Mouse (Mus musculus) G1E (cell line): ENCODE data around the gene Gemin8. TPM values are rescaled to one million over a fixed set of nuclear protein-coding genes. Genes with fewer than 3 reads are reported as not detected.

ENCODE experiments used
- ATAC-seq: 2 replicates; pipeline ENCODE4 v1.8.0; 2016; ENCODE audit warnings: mild to moderate bottlenecking; ENCODE audit not compliant: insufficient number of reproducible peaks, poor library complexity, low FRiP score, severe bottlenecking; ENCODE audit errors: extremely low read depth
- DNase-seq: peaks from one replicate; pipeline ENCODE4 v3.0.0; 2012; ENCODE audit warnings: low spot score
- H3K27me3 ChIP-seq: 2 replicates; pipeline ENCODE4 v1.6.1; 2012; ENCODE audit warnings: mild to moderate bottlenecking, low read length, inconsistent platforms; ENCODE audit not compliant: insufficient read depth
- H3K36me3 ChIP-seq: replicated peaks from 2 replicates; pipeline ENCODE3; 2012; ENCODE audit warnings: mild to moderate bottlenecking, inconsistent platforms
- H3K4me1 ChIP-seq: 2 replicates; pipeline ENCODE4 v1.6.1; 2012; ENCODE audit warnings: low read depth, low read length, inconsistent platforms, mixed read lengths; ENCODE audit not compliant: insufficient read depth
- H3K4me3 ChIP-seq: 2 replicates; pipeline ENCODE4 v1.5.1; 2012; ENCODE audit warnings: low read depth, mild to moderate bottlenecking, inconsistent platforms, low read length, moderate library complexity, mixed read lengths
- H3K9me3 ChIP-seq: replicated peaks from 2 replicates; pipeline ENCODE4 v1.6.1; 2012; ENCODE audit warnings: inconsistent platforms
- CTCF ChIP-seq: IDR thresholded peaks from 2 replicates; pipeline ENCODE4 v1.5.1; 2012; ENCODE audit warnings: low read depth, low read length, inconsistent platforms, mixed read lengths
- GATA1 ChIP-seq: IDR thresholded peaks from 2 replicates; pipeline ENCODE4 v1.6.1; 2012; ENCODE audit warnings: borderline replicate concordance, low read length, inconsistent platforms, mixed read lengths
- GATA2 ChIP-seq: IDR thresholded peaks from 2 replicates; pipeline ENCODE4 v1.6.1; 2012; ENCODE audit warnings: low read depth, low read length, inconsistent platforms, borderline replicate concordance
- POLR2AphosphoS5 ChIP-seq: IDR thresholded peaks from 2 replicates; pipeline ENCODE4 v1.6.1; 2012; ENCODE audit warnings: low read depth, low read length, inconsistent platforms; ENCODE audit not compliant: insufficient replicate concordance
- TAL1 ChIP-seq: conservative IDR thresholded peaks from 2 replicates; pipeline ENCODE4 v1.6.1; 2012; ENCODE audit warnings: low read depth, low read length, inconsistent platforms, mixed read lengths
- polyA plus RNA-seq: library from polyadenylated mRNA; stranded (reverse); fragments of >175 nt; gene quantifications from 2 replicates; pipeline ENCODE4 v1.2.3, GENCODE M21; 2012
- total RNA-seq, 2 experiments: library from RNA; stranded (forward) in 1 of 2; stranded (reverse) in 1 of 2; fragments of 200-1000 nt in 1 of 2; fragments of >200 nt in 1 of 2; fragmentation: Nextera tagmentation in 1 of 2; gene quantifications; 2 replicates each; pipeline ENCODE4 v1.2.3; 2014 to 2017

The Gemin8 gene
- total and polyA plus RNA-seq, 3 experiments: 6.8 to 19.9 (median 11.2) TPM

DNA sequence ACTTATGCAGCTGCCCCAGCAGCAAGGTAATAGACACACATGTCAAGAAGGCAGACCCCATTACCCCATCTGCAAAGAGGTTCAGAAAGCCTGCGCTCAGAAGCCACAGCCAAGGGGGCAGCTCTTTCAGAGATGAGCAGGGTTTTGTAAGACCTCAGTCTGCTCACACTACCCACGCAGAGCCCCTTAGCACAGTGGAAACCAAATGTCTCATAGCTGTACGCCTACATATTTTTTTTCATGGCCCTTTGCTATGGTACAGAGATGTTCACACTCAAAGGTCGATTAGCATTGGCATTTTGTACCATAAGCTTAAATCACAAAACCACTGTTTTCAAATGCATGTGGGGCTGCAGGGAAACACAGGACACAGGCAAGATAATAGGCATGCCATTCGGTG is 56.6 kb downstream of the Gemin8 start:
- no peak for ATAC-seq
- Histone ChIP-seq H3K27me3 (no peaks in the 10 kb centered on the region), H3K9me3 (no peaks in the 10 kb centered on the region), H3K36me3 (no peaks in the 10 kb centered on the region), H3K4me1 (no peaks in the 10 kb centered on the region), H3K4me3 (no peak overlapping the region)
- TF ChIP-seq CTCF (no peak), GATA1 (no peak), TAL1 (no peak), GATA2 (no peak), POLR2AphosphoS5 (no peak)
- no peak for DNase-seq

DNA sequence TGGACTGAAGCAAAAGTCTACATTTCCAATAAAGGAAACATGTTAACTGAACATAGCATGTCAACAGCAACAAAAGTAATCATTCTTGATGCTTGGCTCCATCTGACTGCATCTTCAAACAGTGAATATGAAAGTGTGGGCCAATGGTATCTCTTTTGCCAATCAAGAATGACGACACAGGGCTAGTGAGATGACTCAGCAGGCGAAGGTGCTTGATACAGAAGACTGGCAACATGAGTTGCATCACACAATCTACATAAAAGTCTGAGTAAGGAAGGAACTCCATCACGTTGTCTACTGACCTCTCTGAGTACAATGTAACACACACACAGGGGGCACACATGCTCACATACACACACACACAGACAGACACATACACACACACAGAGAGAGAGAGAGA is 59.5 kb downstream of the Gemin8 start:
- DNase-seq (no peak), ATAC-seq (no peak)

DNA sequence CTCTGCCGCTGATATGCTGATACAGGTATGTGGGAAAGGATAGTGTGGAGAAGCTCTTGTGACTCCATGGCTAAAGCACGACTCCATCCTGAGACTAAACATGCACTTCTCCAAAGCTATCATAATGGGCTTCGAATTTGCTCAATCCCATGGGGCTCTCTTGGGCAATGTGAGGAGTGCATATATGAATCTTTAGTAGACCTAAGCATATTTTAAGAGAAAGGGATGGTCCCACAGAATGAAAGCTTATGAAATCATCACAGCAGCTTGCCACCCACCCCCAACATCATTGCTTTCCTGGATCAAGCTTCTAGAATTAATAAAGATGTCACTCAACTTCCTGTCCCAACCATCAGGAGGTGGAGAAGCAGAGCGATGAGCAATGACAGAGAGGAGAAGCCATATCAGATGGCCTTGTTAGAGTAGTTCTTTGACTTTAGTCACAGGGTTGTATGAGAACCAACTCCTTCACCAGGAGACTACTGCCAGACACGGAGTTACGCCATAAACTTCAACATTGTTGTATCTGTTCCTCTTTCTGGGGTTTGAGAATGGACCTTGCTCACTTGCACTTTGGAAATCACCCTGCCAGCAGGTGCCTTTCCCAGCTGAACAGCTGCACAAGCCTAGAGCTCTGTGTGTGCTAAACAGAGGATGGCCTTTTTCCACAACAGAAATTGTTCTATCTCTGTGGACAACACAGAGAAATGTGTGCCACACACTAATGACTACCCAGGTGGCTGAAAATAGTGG is 60.4 kb downstream of the Gemin8 start:
- H3K9me3 ChIP-seq: no peaks in the 10 kb centered on the region
- H3K4me1 ChIP-seq: no peaks in the 10 kb centered on the region
- ATAC-seq (no peak), DNase-seq (no peak)
- no peak overlapping the region for H3K4me3 ChIP-seq
- no peak for TF ChIP-seq POLR2AphosphoS5
- no peak for TF ChIP-seq CTCF
- TF ChIP-seq TAL1: no peak
- TF ChIP-seq GATA2: no peak
- TF ChIP-seq GATA1: no peak
- no peaks in the 10 kb centered on the region for H3K27me3 ChIP-seq
- no peaks in the 10 kb centered on the region for H3K36me3 ChIP-seq

More for the DNA sequence above, 59.5 kb downstream of the Gemin8 start:
- Histone ChIP-seq H3K4me3 (no peak overlapping the region), H3K27me3 (no peaks in the 10 kb centered on the region), H3K4me1 (no peaks in the 10 kb centered on the region), H3K9me3 (no peaks in the 10 kb centered on the region), H3K36me3 (no peaks in the 10 kb centered on the region)
- TF ChIP-seq GATA1 (no peak), CTCF (no peak), GATA2 (no peak), TAL1 (no peak)

DNA sequence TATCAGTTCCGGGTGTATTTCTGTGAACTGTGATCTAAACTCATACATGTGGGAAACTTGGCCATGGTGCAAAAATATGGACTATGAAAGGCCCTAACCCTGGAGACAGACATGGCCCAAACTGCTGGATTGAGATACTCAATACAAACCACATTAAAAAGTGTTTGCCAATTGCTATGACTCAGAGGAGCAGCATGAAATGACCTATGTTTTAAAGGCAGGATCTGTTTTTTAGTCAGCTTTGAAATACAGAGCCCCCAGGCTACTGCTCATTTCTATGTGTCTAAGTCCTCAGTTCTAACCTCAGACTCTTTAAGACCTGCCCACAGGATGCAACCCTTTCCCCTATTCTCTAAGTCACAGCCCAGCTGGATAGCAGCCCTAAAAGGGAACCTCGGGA is 65.9 kb downstream of the Gemin8 start:
- Histone ChIP-seq H3K9me3 (no peaks in the 10 kb centered on the region), H3K4me1 (no peaks in the 10 kb centered on the region), H3K36me3 (no peaks in the 10 kb centered on the region), H3K27me3 (no peaks in the 10 kb centered on the region), H3K4me3 (no peak overlapping the region)
- no peak for TF ChIP-seq CTCF
- no peak for TF ChIP-seq TAL1
- TF ChIP-seq POLR2AphosphoS5: no peak
- TF ChIP-seq GATA1: no peak
- no peak for TF ChIP-seq GATA2
- ATAC-seq (no peak), DNase-seq (no peak)

DNA sequence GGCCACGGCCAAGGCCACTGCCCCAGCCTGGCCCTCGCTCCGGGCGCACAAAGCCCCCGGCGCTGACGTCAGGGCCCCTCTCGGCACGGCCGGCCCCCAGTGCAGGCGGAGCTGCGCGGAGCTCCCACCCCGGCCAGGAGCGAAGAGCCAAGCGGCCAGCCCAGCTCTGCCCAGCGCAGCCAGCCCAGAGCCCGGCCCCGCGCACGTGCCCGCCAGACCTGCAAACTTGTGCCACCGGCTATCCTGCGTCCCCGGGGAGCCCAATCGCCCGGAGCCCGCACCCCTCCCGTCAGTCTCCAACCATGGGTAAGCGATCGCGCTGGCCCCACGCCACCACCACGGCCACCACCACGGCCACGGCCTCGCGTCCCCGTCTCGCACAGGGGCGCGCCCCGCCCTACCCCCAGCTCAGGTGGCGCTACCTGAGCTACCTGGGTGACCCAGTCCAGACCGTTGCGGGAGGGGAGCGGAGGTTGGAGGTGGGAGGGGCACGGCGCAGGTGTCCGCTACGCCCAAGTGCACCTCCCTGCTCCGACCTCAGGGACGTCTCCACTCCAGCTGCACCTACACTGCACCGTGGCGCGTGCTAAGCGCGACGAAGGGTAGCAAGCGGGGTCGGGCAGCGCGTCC is 68.7 kb downstream of the Gemin8 start, which contains the start of gene Gpm6b:
Gpm6b (plus strand) TSS at position 81 of the 630 bp plus-strand sequence.
- TF ChIP-seq POLR2AphosphoS5: no peak
- no peak for TF ChIP-seq CTCF
- TF ChIP-seq GATA2: no peak
- no peak for TF ChIP-seq GATA1
- TF ChIP-seq TAL1: no peak
- H3K9me3 ChIP-seq: no peaks in the 10 kb centered on the region
- DNase-seq (no peak), ATAC-seq (no peak)
- H3K4me3 ChIP-seq: no peak within 1 kb of the TSS
- no peaks in the 10 kb centered on the region for H3K36me3 ChIP-seq
- no peaks in the 10 kb centered on the region for H3K4me1 ChIP-seq
- H3K27me3 ChIP-seq: no peaks in the 10 kb centered on the region

DNA sequence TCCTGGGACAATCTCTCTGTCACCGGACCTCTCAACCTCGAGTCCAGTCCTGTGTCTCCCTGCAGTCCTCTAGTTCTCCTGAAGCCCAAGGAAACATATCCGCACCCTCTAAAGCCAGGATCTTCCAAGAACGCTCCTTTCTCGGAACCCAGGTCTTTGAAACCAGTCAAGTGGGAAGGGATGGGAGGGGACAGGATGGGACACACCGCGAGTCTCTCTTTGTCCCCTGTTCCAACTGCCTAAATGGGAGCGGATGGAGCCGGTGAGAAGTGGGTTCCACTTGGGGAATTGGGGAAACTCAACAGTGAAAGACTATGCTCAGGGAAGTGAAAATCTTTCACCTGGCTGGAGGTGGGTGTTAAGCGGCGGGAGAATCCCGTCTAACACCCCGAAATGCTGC is 69.3 kb downstream of the Gemin8 start:
- ATAC-seq (no peak), DNase-seq (no peak)
- Histone ChIP-seq H3K4me3 (no peak overlapping the region), H3K4me1 (no peaks in the 10 kb centered on the region), H3K9me3 (no peaks in the 10 kb centered on the region), H3K36me3 (no peaks in the 10 kb centered on the region), H3K27me3 (no peaks in the 10 kb centered on the region)
- no peak for TF ChIP-seq CTCF
- no peak for TF ChIP-seq GATA1
- no peak for TF ChIP-seq POLR2AphosphoS5
- no peak for TF ChIP-seq GATA2
- no peak for TF ChIP-seq TAL1

Other genes with a start within 250 kb of the Gemin8 start
- gene Gpm6b, start 68.5 kb downstream of the Gemin8 start, total RNA-seq (2014; fragmentation: Nextera tagmentation): 4.7 TPM in 1 of 2 replicates, not detected in the other
- 0.12 and 0.16 TPM in 2 replicates for gene Gpm6b, start 68.5 kb downstream of the Gemin8 start, total RNA-seq (2017)
- gene Gpm6b, start 68.5 kb downstream of the Gemin8 start, polyA plus RNA-seq: not detected in 2 replicates